Mouse (Mus musculus): ENCODE results near the gene Zbp1.
A peak's percentile ranks its signal among the peaks of the same experiment; 100 is the strongest.

The Zbp1 gene

GRCm38 (mm10) chr2:173179046-173179445 lies 39.7 kb downstream of the Zbp1 start:
- DNase-seq (ENCODE audit: low spot score in 2 of 2): peak in 1 of 2 experiments; percentile 56

GRCm38 (mm10) chr2:173177951-173178350 lies 40.8 kb downstream of the Zbp1 start:
- peak; percentile 37 to 66 for DNase-seq (ENCODE audit: low spot score in 2 of 2)

GRCm38 (mm10) chr2:173177481-173177880 lies 41.2 kb downstream of the Zbp1 start:
- no peak for DNase-seq (ENCODE audit: low spot score in 2 of 2)

GRCm38 (mm10) chr2:173175703-173176102 lies 43.0 kb downstream of the Zbp1 start:
- DNase-seq (ENCODE audit: low spot score in 2 of 2): peak in 1 of 2 experiments; percentile 13

GRCm38 (mm10) chr2:173174569-173174968 lies 44.2 kb downstream of the Zbp1 start:
- no peak for DNase-seq (ENCODE audit: low spot score in 2 of 2)

GRCm38 (mm10) chr2:173173521-173174511 lies 44.9 kb downstream of the Zbp1 start:
- peak; percentile 29 to 59 for DNase-seq (ENCODE audit: low spot score in 2 of 2)

- DNase-seq (ENCODE audit: low spot score in 2 of 2): peak; percentile 15 to 41
These were observed 45.7 kb downstream of the Zbp1 start for GRCm38 (mm10) chr2:173173008-173173407.

- DNase-seq (ENCODE audit: low spot score in 2 of 2): peak in 1 of 2 experiments; percentile 15
These were observed 46.3 kb downstream of the Zbp1 start for GRCm38 (mm10) chr2:173172386-173172785.

- DNase-seq (ENCODE audit: low spot score in 2 of 2): peak in 1 of 2 experiments; percentile 59
These were observed 46.8 kb downstream of the Zbp1 start for GRCm38 (mm10) chr2:173171956-173172355.

- DNase-seq (ENCODE audit: low spot score in 2 of 2): peak; percentile 80 to 86
These were observed 47.3 kb downstream of the Zbp1 start for GRCm38 (mm10) chr2:173171470-173171869.

GRCm38 (mm10) chr2:173170715-173171114 lies 48.0 kb downstream of the Zbp1 start:
- no peak for DNase-seq (ENCODE audit: low spot score in 2 of 2)

GRCm38 (mm10) chr2:173170081-173170480 lies 48.6 kb downstream of the Zbp1 start:
- DNase-seq (ENCODE audit: low spot score in 2 of 2): no peak

- DNase-seq (ENCODE audit: low spot score in 2 of 2): no peak
These were observed 50.3 kb downstream of the Zbp1 start for GRCm38 (mm10) chr2:173168411-173168851.

GRCm38 (mm10) chr2:173165357-173165756 lies 53.4 kb downstream of the Zbp1 start:
- DNase-seq (ENCODE audit: low spot score in 2 of 2): no peak

- no peak for DNase-seq (ENCODE audit: low spot score in 2 of 2)
These were observed 53.8 kb downstream of the Zbp1 start for GRCm38 (mm10) chr2:173164946-173165345.

GRCm38 (mm10) chr2:173164358-173164757 lies 54.4 kb downstream of the Zbp1 start:
- no peak for DNase-seq (ENCODE audit: low spot score in 2 of 2)

GRCm38 (mm10) chr2:173163380-173163779 lies 55.3 kb downstream of the Zbp1 start:
- no peak for DNase-seq (ENCODE audit: low spot score in 2 of 2)

GRCm38 (mm10) chr2:173159354-173160311 lies 59.1 kb downstream of the Zbp1 start:
- DNase-seq (ENCODE audit: low spot score in 2 of 2): peak; percentile 72 to 78

GRCm38 (mm10) chr2:173158390-173159055 lies 60.2 kb downstream of the Zbp1 start:
- DNase-seq (ENCODE audit: low spot score in 2 of 2): no peak

GRCm38 (mm10) chr2:173157871-173158270 lies 60.9 kb downstream of the Zbp1 start:
- DNase-seq (ENCODE audit: low spot score in 2 of 2): no peak

- DNase-seq (ENCODE audit: low spot score in 2 of 2): no peak
These were observed 61.3 kb downstream of the Zbp1 start for GRCm38 (mm10) chr2:173157376-173157775.

Data from urinary bladder, postnatal 4 days (tissue).